Mouse (Mus musculus) forebrain, embryonic 11.5 days (tissue): Measurements from ENCODE around the gene Ttll8. TPM values are rescaled to one million over a fixed set of nuclear protein-coding genes. Genes with fewer than 3 reads are reported as not detected.

Experiments
- ATAC-seq: fragments of 200-750 bp; cut with Nextera tagmentation; replicated peaks from 2 replicates; pipeline ENCODE4 v1.8.0; 2017; ENCODE audit warnings: moderate TSS enrichment; ENCODE audit not compliant: low FRiP score
- DNase-seq: peaks from one replicate; pipeline ENCODE4 v3.0.0-alpha.2; 2017; ENCODE audit warnings: low spot score
- H3K27ac ChIP-seq: fragments of 300-500 bp; sonication (generic); 2 replicates; pipeline ENCODE4 v1.5.1; 2014; ENCODE audit warnings: low read depth, low read length
- H3K27me3 ChIP-seq: fragments of 300-500 bp; sonication (generic); 2 replicates; pipeline ENCODE4 v1.6.1; 2014; ENCODE audit warnings: mild to moderate bottlenecking, low read length, mixed read lengths; ENCODE audit not compliant: control insufficient read depth, insufficient read depth
- H3K36me3 ChIP-seq: fragments of 300-500 bp; sonication (generic); 2 replicates; pipeline ENCODE4 v1.6.1; 2014; ENCODE audit warnings: mild to moderate bottlenecking, low read length, moderate library complexity, mixed read lengths; ENCODE audit not compliant: control insufficient read depth, insufficient read depth
- H3K4me1 ChIP-seq: fragments of 300-500 bp; sonication (generic); replicated peaks from 2 replicates; pipeline ENCODE4 v1.6.1; 2014; ENCODE audit warnings: low read length, mixed read lengths; ENCODE audit not compliant: control insufficient read depth, insufficient read depth
- H3K4me2 ChIP-seq: fragments of 300-500 bp; sonication (generic); 2 replicates; pipeline ENCODE4 v1.6.1; 2014; ENCODE audit warnings: low read depth, mild to moderate bottlenecking, low read length, moderate library complexity, mixed read lengths; ENCODE audit not compliant: severe bottlenecking
- H3K4me3 ChIP-seq: fragments of 300-500 bp; sonication (generic); 2 replicates; pipeline ENCODE4 v1.5.1; 2014; ENCODE audit warnings: low read depth, low read length
- H3K9ac ChIP-seq: fragments of 300-500 bp; sonication (generic); 2 replicates; pipeline ENCODE4 v1.6.1; 2014; ENCODE audit warnings: low read length
- H3K9me3 ChIP-seq: fragments of 300-500 bp; sonication (generic); 2 replicates; pipeline ENCODE4 v1.6.1; 2016; ENCODE audit warnings: low read length, mixed read lengths; ENCODE audit not compliant: control insufficient read depth
- WGBS: fragments of 180-500 bp; shearing (Covaris S2); extraction: QIAGEN DNeasy Blood & Tissue Kit; methylation state at CpG from one replicate; pipeline ENCODE4 v1.1.7; 2014; 5-methylcytosine and 5-hydroxymethylcytosine counted together
- polyA plus RNA-seq: library from polyadenylated mRNA; unstranded; fragments of >200 nt; fragmentation: Nextera tagmentation; extraction: Ambion mirVana; gene quantifications from 2 replicates; pipeline ENCODE4 v1.2.1, GENCODE M21; 2014

The Ttll8 gene
- polyA plus RNA-seq, 1 experiment from 2014 or later = 0.08 TPM

GRCm38 (mm10) chr15:88889032-88889431, 65.2 kb downstream of the Ttll8 start:
- WGBS = 90% methylated on average over 3 of the region's 3 CpGs
- ATAC-seq (no peak), DNase-seq (no peak)
- peaks cover 3% of the 10 kb centered on the region; the same call in 1 of the 2 replicates for H3K27me3 ChIP-seq
- peaks cover 4% of the 10 kb centered on the region; the same call in 1 of the 2 replicates for H3K4me1 ChIP-seq
- H3K36me3 ChIP-seq = no peaks in the 10 kb centered on the region
- H3K9me3 ChIP-seq = no peaks in the 10 kb centered on the region
- H3K9ac ChIP-seq = no peak overlapping the region
- no peak overlapping the region for H3K4me2 ChIP-seq
- H3K4me3 ChIP-seq = no peak overlapping the region
- H3K27ac ChIP-seq = no peak overlapping the region

- no peak overlapping the region for H3K9ac ChIP-seq
- no peak overlapping the region for H3K4me2 ChIP-seq
- DNase-seq = no peak
- no peaks in the 10 kb centered on the region for H3K36me3 ChIP-seq
- no peak overlapping the region for H3K27ac ChIP-seq
- 87% methylated on average over 6 of the region's 6 CpGs for WGBS
- ATAC-seq = no peak
- H3K4me1 ChIP-seq = peaks cover 3% of the 10 kb centered on the region; the same call in 1 of the 2 replicates
- no peak overlapping the region for H3K4me3 ChIP-seq
- no peaks in the 10 kb centered on the region for H3K9me3 ChIP-seq
- H3K27me3 ChIP-seq = 0 out of 2 replicates have a peak, but pooled peaks cover 3% of the 10 kb centered on the region
Observed at GRCm38 (mm10) chr15:88885376-88885775, 68.8 kb downstream of the Ttll8 start.

GRCm38 (mm10) chr15:88883342-88883741, 70.9 kb downstream of the Ttll8 start:
- Histone ChIP-seq H3K27ac (no peak overlapping the region), H3K4me2 (no peak overlapping the region), H3K4me1 (no peaks in the 10 kb centered on the region), H3K9ac (no peak overlapping the region), H3K27me3 (no peaks in the 10 kb centered on the region), H3K9me3 (no peaks in the 10 kb centered on the region), H3K36me3 (no peaks in the 10 kb centered on the region), H3K4me3 (no peak overlapping the region)
- 87% methylated on average over 9 of the region's 9 CpGs for WGBS
- DNase-seq = no peak
- no peak for ATAC-seq

GRCm38 (mm10) chr15:88882851-88883250, 71.4 kb downstream of the Ttll8 start:
- H3K9ac ChIP-seq = no peak overlapping the region
- 73% methylated on average over 4 of the region's 4 CpGs for WGBS
- H3K9me3 ChIP-seq = no peaks in the 10 kb centered on the region
- no peak overlapping the region for H3K4me3 ChIP-seq
- no peaks in the 10 kb centered on the region for H3K36me3 ChIP-seq
- no peak overlapping the region for H3K27ac ChIP-seq
- DNase-seq (peak; percentile 28), ATAC-seq (no peak)
- H3K4me2 ChIP-seq = no peak overlapping the region
- H3K27me3 ChIP-seq = no peaks in the 10 kb centered on the region
- H3K4me1 ChIP-seq = no peaks in the 10 kb centered on the region

GRCm38 (mm10) chr15:88881253-88882044, 72.8 kb downstream of the Ttll8 start:
- H3K36me3 ChIP-seq = no peaks in the 10 kb centered on the region
- WGBS = 64% methylated on average over 22 of the region's 22 CpGs
- no peaks in the 10 kb centered on the region for H3K9me3 ChIP-seq
- no peak overlapping the region for H3K4me3 ChIP-seq
- peak; percentile 43 for DNase-seq
- no peak for ATAC-seq
- H3K4me2 ChIP-seq = no peak overlapping the region
- H3K9ac ChIP-seq = no peak overlapping the region
- H3K4me1 ChIP-seq = no peaks in the 10 kb centered on the region
- H3K27ac ChIP-seq = no peak overlapping the region
- H3K27me3 ChIP-seq = no peaks in the 10 kb centered on the region

- no peak overlapping the region for H3K27ac ChIP-seq
- no peak for DNase-seq
Observed at GRCm38 (mm10) chr15:88877021-88877400, 77.2 kb downstream of the Ttll8 start.

GRCm38 (mm10) chr15:88876155-88877020, 77.8 kb downstream of the Ttll8 start:
- peak; percentile 92 for DNase-seq
- ATAC-seq = 0 out of 2 replicates have a peak, but pooled peaks have one; percentile 21
- Histone ChIP-seq H3K27ac (no peak overlapping the region), H3K36me3 (no peaks in the 10 kb centered on the region), H3K4me3 (no peak overlapping the region), H3K4me2 (peak overlapping the region; percentile 34; the same call in 1 of the 2 replicates), H3K9ac (no peak overlapping the region), H3K4me1 (no peaks in the 10 kb centered on the region), H3K27me3 (no peaks in the 10 kb centered on the region), H3K9me3 (no peaks in the 10 kb centered on the region)
- 9% methylated on average over 28 of the region's 28 CpGs for WGBS

More at GRCm38 (mm10) chr15:88877021-88877400, 77.2 kb downstream of the Ttll8 start:
- Histone ChIP-seq H3K9ac (no peak overlapping the region), H3K4me1 (no peaks in the 10 kb centered on the region), H3K36me3 (no peaks in the 10 kb centered on the region), H3K27me3 (no peaks in the 10 kb centered on the region), H3K4me2 (no peak overlapping the region), H3K9me3 (no peaks in the 10 kb centered on the region), H3K4me3 (no peak overlapping the region)
- ATAC-seq = no peak
- WGBS = 82% methylated on average over 10 of the region's 10 CpGs

- H3K9me3 ChIP-seq = no peaks in the 10 kb centered on the region
- no peaks in the 10 kb centered on the region for H3K27me3 ChIP-seq
- no peak overlapping the region for H3K4me2 ChIP-seq
- no peaks in the 10 kb centered on the region for H3K4me1 ChIP-seq
- 32% methylated on average over 10 of the region's 10 CpGs for WGBS
- ATAC-seq = no peak
- H3K9ac ChIP-seq = no peak overlapping the region
- no peak overlapping the region for H3K27ac ChIP-seq
- no peak overlapping the region for H3K4me3 ChIP-seq
- no peaks in the 10 kb centered on the region for H3K36me3 ChIP-seq
- no peak for DNase-seq
Observed at GRCm38 (mm10) chr15:88875625-88876081, 78.6 kb downstream of the Ttll8 start.
